Comparison of ENCODE assay signal across 14 mouse cellular contexts in the genomic region with DNA sequence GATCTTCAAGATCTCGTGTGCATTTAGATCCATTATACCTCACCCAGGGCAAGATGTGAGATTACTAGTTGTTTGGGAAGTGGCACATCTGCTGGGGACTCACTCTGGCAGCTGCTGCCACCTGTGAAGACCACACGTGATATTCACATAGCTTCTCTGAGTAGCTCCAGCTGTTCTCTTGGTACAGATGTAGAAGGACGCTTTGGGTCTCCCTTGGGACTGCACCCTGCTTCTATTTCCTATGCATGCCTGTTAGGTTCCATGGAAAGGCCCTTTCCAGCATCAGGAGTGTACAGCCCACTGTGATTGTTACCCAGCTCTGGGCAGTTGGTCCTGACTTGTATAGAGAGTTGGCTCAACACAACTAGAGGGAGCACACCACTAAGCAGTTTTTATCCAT.
"Had no signal": no experiment of that assay in that cellular context is flagged by ENCODE, and none has a peak within 500 bp of the region (broad histone marks: within the 10 kb centered on the region; RNA-seq: fewer than 3 reads in every experiment).

No protein-coding gene starts in this region.

- H3K27me3 ChIP-seq: stomach, embryonic 15.5 days had no signal

- ATAC-seq: intestine, postnatal 0 days had no signal

- H3K36me3 ChIP-seq: limb, embryonic 12.5 days; liver, embryonic 13.5 days; midbrain, embryonic 10.5 days; neural tube, embryonic 12.5 days; stomach, embryonic 15.5 days had no signal

- DNase-seq: kidney, adult 9 months; kidney, postnatal 36 days; layer of hippocampus, adult 9-11 months; layer of hippocampus, postnatal 36 days; liver; liver, embryonic 13.5 days; lung, adult 18-20 months; lung, postnatal 36 days; midbrain, embryonic 14.5 days had no signal
